Mouse (Mus musculus): ENCODE data around the gene Nrxn2.

DNA sequence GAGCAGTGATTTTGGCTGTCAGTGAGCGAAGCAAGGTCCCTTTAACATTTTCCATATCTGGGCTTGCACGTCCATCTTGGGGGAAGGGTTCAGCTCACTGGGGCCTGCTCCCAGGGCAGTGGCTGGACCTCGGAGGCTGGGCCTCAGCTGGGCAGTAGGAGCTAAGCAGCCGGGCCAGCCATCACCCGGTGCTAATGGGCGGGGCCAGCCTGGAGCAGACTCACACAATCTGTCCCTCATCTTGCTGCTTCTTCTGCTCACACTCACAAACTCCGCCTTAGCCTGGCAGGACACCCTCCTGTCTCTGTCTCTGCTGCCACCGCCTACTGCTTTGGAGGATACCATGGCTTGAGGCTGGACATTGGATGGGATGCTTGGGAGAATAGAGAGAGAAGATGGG, 97.6 kb downstream of the Nrxn2 start:
- TF ChIP-seq POLR2A (IDR thresholded peaks at IDR 0.05; ENCODE audit: insufficient read length, low read depth) (no peak), POLR2AphosphoS2 (IDR thresholded peaks at IDR 0.05; ENCODE audit: insufficient read length, low read depth) (no peak), E2F4 (IDR thresholded peaks at IDR 0.05; ENCODE audit: insufficient read depth) (no peak)
